Mouse (Mus musculus): Measurements from ENCODE around the gene Nutm1. TPM values are rescaled to one million over a fixed set of nuclear protein-coding genes. Genes with fewer than 3 reads are reported as not detected.

The Nutm1 gene
- polyA plus RNA-seq, 1 experiment from 2014 or later, result not detected

- Histone ChIP-seq H3K9ac (ENCODE audit: low read depth, low read length) (no peak overlapping the region), H3K4me3 (ENCODE audit: low read depth, low read length) (no peak overlapping the region), H3K36me3 (ENCODE audit: control insufficient read depth, insufficient read depth, low read length) (peaks cover 23% of the 10 kb centered on the region), H3K4me2 (ENCODE audit: low read length) (no peak overlapping the region), H3K9me3 (replicated peaks; ENCODE audit: control insufficient read depth, low read length, poor library complexity, severe bottlenecking) (no peaks in the 10 kb centered on the region), H3K27ac (ENCODE audit: low read length) (no peak overlapping the region), H3K4me1 (ENCODE audit: control insufficient read depth, insufficient read depth, low read length) (peaks cover 7% of the 10 kb centered on the region), H3K27me3 (ENCODE audit: control insufficient read depth, insufficient read depth, low read depth, low read length) (no peaks in the 10 kb centered on the region)
- no peak for ATAC-seq
- WGBS, result 96% methylated on average over 5 of the region's 5 CpGs
Measured at GRCm38 (mm10) chr2:112245307-112245706, 13.8 kb downstream of the Nutm1 start.

- H3K9ac ChIP-seq (ENCODE audit: low read depth, low read length), result no peak overlapping the region
- H3K4me3 ChIP-seq (ENCODE audit: low read depth, low read length), result no peak overlapping the region
- no peak overlapping the region for H3K4me2 ChIP-seq (ENCODE audit: low read length)
- ATAC-seq, result no peak
- no peak overlapping the region for H3K27ac ChIP-seq (ENCODE audit: low read length)
- H3K36me3 ChIP-seq (ENCODE audit: control insufficient read depth, insufficient read depth, low read length), result peaks cover 19% of the 10 kb centered on the region
- H3K4me1 ChIP-seq (ENCODE audit: control insufficient read depth, insufficient read depth, low read length), result peaks cover 9% of the 10 kb centered on the region
- 88% methylated on average over 14 of the region's 14 CpGs for WGBS
- no peaks in the 10 kb centered on the region for H3K9me3 ChIP-seq (replicated peaks; ENCODE audit: control insufficient read depth, low read length, poor library complexity, severe bottlenecking)
- H3K27me3 ChIP-seq (ENCODE audit: control insufficient read depth, insufficient read depth, low read depth, low read length), result no peaks in the 10 kb centered on the region
Measured at GRCm38 (mm10) chr2:112241787-112242186, 17.3 kb downstream of the Nutm1 start.

- peak overlapping the region; percentile 79 for H3K4me3 ChIP-seq (ENCODE audit: low read depth, low read length)
- H3K27ac ChIP-seq (ENCODE audit: low read length), result peak overlapping the region; percentile 96
- peaks cover 9% of the 10 kb centered on the region for H3K4me1 ChIP-seq (ENCODE audit: control insufficient read depth, insufficient read depth, low read length)
- H3K9ac ChIP-seq (ENCODE audit: low read depth, low read length), result peak overlapping the region; percentile 85
- ATAC-seq, result peak; percentile 76
- no peaks in the 10 kb centered on the region for H3K9me3 ChIP-seq (replicated peaks; ENCODE audit: control insufficient read depth, low read length, poor library complexity, severe bottlenecking)
- WGBS, result 1% methylated on average over 26 of the region's 28 CpGs
- peak overlapping the region; percentile 55 for H3K4me2 ChIP-seq (ENCODE audit: low read length)
- H3K36me3 ChIP-seq (ENCODE audit: control insufficient read depth, insufficient read depth, low read length), result peaks cover 11% of the 10 kb centered on the region
- no peaks in the 10 kb centered on the region for H3K27me3 ChIP-seq (ENCODE audit: control insufficient read depth, insufficient read depth, low read depth, low read length)
Measured at GRCm38 (mm10) chr2:112239935-112240721, 19.0 kb downstream of the Nutm1 start.

GRCm38 (mm10) chr2:112239212-112239934, 19.7 kb downstream of the Nutm1 start, which contains the start of gene Lpcat4:
TSS of gene Lpcat4 (plus strand) at chr2:112239468.
- H3K9ac ChIP-seq (ENCODE audit: low read depth, low read length), result peak within 1 kb of the TSS; percentile 85
- peak within 1 kb of the TSS; percentile 55 for H3K4me2 ChIP-seq (ENCODE audit: low read length)
- WGBS, result under 1% methylated on average over 85 of the region's 94 CpGs
- peaks cover 8% of the 10 kb centered on the region for H3K36me3 ChIP-seq (ENCODE audit: control insufficient read depth, insufficient read depth, low read length)
- H3K4me3 ChIP-seq (ENCODE audit: low read depth, low read length), result peak within 1 kb of the TSS; percentile 79
- H3K27me3 ChIP-seq (ENCODE audit: control insufficient read depth, insufficient read depth, low read depth, low read length), result no peaks in the 10 kb centered on the region
- H3K9me3 ChIP-seq (replicated peaks; ENCODE audit: control insufficient read depth, low read length, poor library complexity, severe bottlenecking), result no peaks in the 10 kb centered on the region
- peak; percentile 92 for ATAC-seq
- H3K27ac ChIP-seq (ENCODE audit: low read length), result peak within 1 kb of the TSS; percentile 96
- peaks cover 9% of the 10 kb centered on the region for H3K4me1 ChIP-seq (ENCODE audit: control insufficient read depth, insufficient read depth, low read length)

GRCm38 (mm10) chr2:112238006-112238405, 21.1 kb downstream of the Nutm1 start:
- H3K36me3 ChIP-seq (ENCODE audit: control insufficient read depth, insufficient read depth, low read length), result no peaks in the 10 kb centered on the region
- H3K27me3 ChIP-seq (ENCODE audit: control insufficient read depth, insufficient read depth, low read depth, low read length), result no peaks in the 10 kb centered on the region
- H3K9ac ChIP-seq (ENCODE audit: low read depth, low read length), result no peak overlapping the region
- no peaks in the 10 kb centered on the region for H3K9me3 ChIP-seq (replicated peaks; ENCODE audit: control insufficient read depth, low read length, poor library complexity, severe bottlenecking)
- no peak overlapping the region for H3K27ac ChIP-seq (ENCODE audit: low read length)
- no peak overlapping the region for H3K4me2 ChIP-seq (ENCODE audit: low read length)
- no peak for ATAC-seq
- WGBS, result 6% methylated on average over 4 of the region's 4 CpGs
- peaks cover 9% of the 10 kb centered on the region for H3K4me1 ChIP-seq (ENCODE audit: control insufficient read depth, insufficient read depth, low read length)
- no peak overlapping the region for H3K4me3 ChIP-seq (ENCODE audit: low read depth, low read length)

- WGBS, result 90% methylated on average over 2 of the region's 2 CpGs
- H3K27me3 ChIP-seq (ENCODE audit: control insufficient read depth, insufficient read depth, low read depth, low read length), result no peaks in the 10 kb centered on the region
- no peak overlapping the region for H3K9ac ChIP-seq (ENCODE audit: low read depth, low read length)
- no peaks in the 10 kb centered on the region for H3K36me3 ChIP-seq (ENCODE audit: control insufficient read depth, insufficient read depth, low read length)
- peaks cover 9% of the 10 kb centered on the region for H3K4me1 ChIP-seq (ENCODE audit: control insufficient read depth, insufficient read depth, low read length)
- H3K9me3 ChIP-seq (replicated peaks; ENCODE audit: control insufficient read depth, low read length, poor library complexity, severe bottlenecking), result no peaks in the 10 kb centered on the region
- no peak overlapping the region for H3K4me2 ChIP-seq (ENCODE audit: low read length)
- H3K27ac ChIP-seq (ENCODE audit: low read length), result no peak overlapping the region
- no peak for ATAC-seq
- H3K4me3 ChIP-seq (ENCODE audit: low read depth, low read length), result no peak overlapping the region
Measured at GRCm38 (mm10) chr2:112236620-112237019, 22.5 kb downstream of the Nutm1 start.

GRCm38 (mm10) chr2:112232623-112233022, 26.5 kb downstream of the Nutm1 start:
- H3K27me3 ChIP-seq (ENCODE audit: control insufficient read depth, insufficient read depth, low read depth, low read length), result no peaks in the 10 kb centered on the region
- H3K27ac ChIP-seq (ENCODE audit: low read length), result no peak overlapping the region
- no peak for ATAC-seq
- H3K36me3 ChIP-seq (ENCODE audit: control insufficient read depth, insufficient read depth, low read length), result no peaks in the 10 kb centered on the region
- no peaks in the 10 kb centered on the region for H3K9me3 ChIP-seq (replicated peaks; ENCODE audit: control insufficient read depth, low read length, poor library complexity, severe bottlenecking)
- H3K4me1 ChIP-seq (ENCODE audit: control insufficient read depth, insufficient read depth, low read length), result no peaks in the 10 kb centered on the region
- H3K4me2 ChIP-seq (ENCODE audit: low read length), result no peak overlapping the region
- WGBS, result 73% methylated on average over 1 of the region's 1 CpGs
- no peak overlapping the region for H3K9ac ChIP-seq (ENCODE audit: low read depth, low read length)
- H3K4me3 ChIP-seq (ENCODE audit: low read depth, low read length), result no peak overlapping the region

- no peaks in the 10 kb centered on the region for H3K4me1 ChIP-seq (ENCODE audit: control insufficient read depth, insufficient read depth, low read length)
- no peak for ATAC-seq
- H3K4me3 ChIP-seq (ENCODE audit: low read depth, low read length), result no peak overlapping the region
- H3K27ac ChIP-seq (ENCODE audit: low read length), result no peak overlapping the region
- no peaks in the 10 kb centered on the region for H3K27me3 ChIP-seq (ENCODE audit: control insufficient read depth, insufficient read depth, low read depth, low read length)
- no peaks in the 10 kb centered on the region for H3K36me3 ChIP-seq (ENCODE audit: control insufficient read depth, insufficient read depth, low read length)
- 79% methylated on average over 4 of the region's 4 CpGs for WGBS
- no peak overlapping the region for H3K9ac ChIP-seq (ENCODE audit: low read depth, low read length)
- no peaks in the 10 kb centered on the region for H3K9me3 ChIP-seq (replicated peaks; ENCODE audit: control insufficient read depth, low read length, poor library complexity, severe bottlenecking)
- H3K4me2 ChIP-seq (ENCODE audit: low read length), result no peak overlapping the region
Measured at GRCm38 (mm10) chr2:112224356-112224755, 34.7 kb downstream of the Nutm1 start.

- H3K4me1 ChIP-seq (ENCODE audit: control insufficient read depth, insufficient read depth, low read length), result no peaks in the 10 kb centered on the region
- no peak for ATAC-seq
- H3K4me3 ChIP-seq (ENCODE audit: low read depth, low read length), result no peak overlapping the region
- no peaks in the 10 kb centered on the region for H3K9me3 ChIP-seq (replicated peaks; ENCODE audit: control insufficient read depth, low read length, poor library complexity, severe bottlenecking)
- no peak overlapping the region for H3K4me2 ChIP-seq (ENCODE audit: low read length)
- no peaks in the 10 kb centered on the region for H3K36me3 ChIP-seq (ENCODE audit: control insufficient read depth, insufficient read depth, low read length)
- 83% methylated on average over 5 of the region's 5 CpGs for WGBS
- H3K27ac ChIP-seq (ENCODE audit: low read length), result no peak overlapping the region
- H3K27me3 ChIP-seq (ENCODE audit: control insufficient read depth, insufficient read depth, low read depth, low read length), result no peaks in the 10 kb centered on the region
- H3K9ac ChIP-seq (ENCODE audit: low read depth, low read length), result no peak overlapping the region
Measured at GRCm38 (mm10) chr2:112222607-112223006, 36.5 kb downstream of the Nutm1 start.
